Mouse (Mus musculus) heart, postnatal 36 days (tissue): ENCODE data around the gene Prl3c1. TPM values are rescaled to one million over a fixed set of nuclear protein-coding genes. Genes with fewer than 3 reads are reported as not detected.
"Not testable (repeated sequence)": the region's sequence is repeated elsewhere in the genome, so short reads cannot be mapped to it uniquely, and the experiment has no call there.

Source experiments
- DNase-seq, 2 experiments: peaks; one replicate each; pipeline ENCODE4 v3.0.0; 2021 to 2022
- intact Hi-C: fragments of 180-260 bp; cut with DNase I; formaldehyde crosslinking; loops from one replicate; pipeline ENCODE4 v1.15.1; 2025
- total RNA-seq, 2 experiments: library from RNA; stranded (reverse); gene quantifications; 2 replicates each; pipeline ENCODE4 v1.2.3; 2021

Gene Prl3c1
- total RNA-seq: not detected

DNA sequence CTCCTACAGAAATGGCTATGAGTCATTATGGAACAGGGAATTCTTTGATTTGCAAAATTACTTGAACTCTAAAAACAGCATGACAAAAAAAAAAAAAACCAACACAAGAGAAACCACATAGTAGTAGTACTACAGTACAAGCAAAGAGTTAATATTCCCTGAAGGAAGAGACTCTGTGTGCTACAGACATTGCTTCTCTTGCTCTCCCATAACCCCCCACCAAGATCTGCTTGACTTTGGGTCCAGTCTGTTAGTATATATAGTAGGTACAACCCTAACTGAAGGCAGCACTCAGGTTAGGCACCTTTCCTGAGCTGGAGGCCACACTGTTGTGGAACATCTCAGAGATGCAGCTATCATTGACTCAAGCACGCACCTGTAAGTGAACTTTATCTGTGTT is at the start of gene Prl3c1:
Gene Prl3c1, plus strand, starts transcription at position 301 of the 400 bp plus-strand sequence.
- intact Hi-C loops: no loop called here
- no peak for DNase-seq

- no peak for DNase-seq
- intact Hi-C loops: no loop called here
Observed at GRCm38 (mm10) chr13:27148264-27148663, 48.2 kb upstream of the Prl3c1 start.

DNA sequence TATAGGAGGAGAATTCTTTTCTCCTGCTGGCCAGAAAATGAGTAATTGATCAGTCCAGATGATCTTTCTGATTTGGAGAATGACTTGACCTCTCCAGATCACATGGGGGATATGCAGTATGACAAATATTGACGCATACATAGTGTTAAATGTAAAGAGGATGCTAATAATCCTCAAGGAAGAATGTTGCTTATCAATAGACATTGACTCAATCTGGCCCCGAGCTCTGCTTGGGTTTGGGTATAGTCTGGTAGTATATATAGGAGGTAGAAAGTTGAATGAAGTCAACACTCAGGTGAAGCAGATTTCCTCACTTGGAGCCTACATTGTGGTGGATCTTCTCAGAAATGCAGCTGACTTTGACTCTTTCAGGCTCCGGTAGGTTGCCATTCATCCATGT is 40.0 kb upstream of the Prl3c1 start, which contains the start of gene Prl3d3:
Gene Prl3d3, plus strand, starts transcription at position 301 of the 400 bp plus-strand sequence.
- intact Hi-C loops: not testable (repeated sequence)

GRCm38 (mm10) chr13:27241547-27241946 is 45.1 kb downstream of the Prl3c1 start, which contains the start of gene Prl3b1:
Gene Prl3b1 (plus strand): TSS chr13:27241847.
- intact Hi-C loops: no loop called here
- DNase-seq: no peak

More for the DNA sequence above, 40.0 kb upstream of the Prl3c1 start, which contains the start of gene Prl3d3:
- not testable (repeated sequence) for DNase-seq

Other genes starting within 250 kb of the Prl3c1 start
- gene Prl, start 139.1 kb upstream of the Prl3c1 start, total RNA-seq: not detected
- gene Prl3d1, start 102.5 kb upstream of the Prl3c1 start, total RNA-seq: not detected
- not detected for gene Prl3d2, start 75.0 kb upstream of the Prl3c1 start, total RNA-seq
- not detected for gene Prl3d3, start 39.9 kb upstream of the Prl3c1 start, total RNA-seq
- not detected for gene Prl3b1, start 45.2 kb downstream of the Prl3c1 start, total RNA-seq
- not detected for gene Prl3a1, start 62.8 kb downstream of the Prl3c1 start, total RNA-seq
- not detected for gene Prl6a1, start 116.0 kb downstream of the Prl3c1 start, total RNA-seq
- not detected for gene Prl8a2, start 149.0 kb downstream of the Prl3c1 start, total RNA-seq
- not detected for gene Prl2b1, start 194.2 kb downstream of the Prl3c1 start, total RNA-seq
- not detected for gene Prl8a6, start 242.0 kb downstream of the Prl3c1 start, total RNA-seq